Mouse (Mus musculus): ENCODE results near the gene Rab10. TPM values are rescaled to one million over a fixed set of nuclear protein-coding genes. Genes with fewer than 3 reads are reported as not detected.

Rab10 gene
- 72.3 and 87.7 TPM in 2 replicates for polyA plus RNA-seq (2016; fragmentation: Nextera tagmentation; extraction: Ambion mirVana)

- peak; percentile 99 for DNase-seq (ENCODE audit: low spot score)
- Histone ChIP-seq H3K9me3 (no peaks in the 10 kb centered on the region), H3K4me1 (peaks cover 11% of the 10 kb centered on the region), H3K27ac (peak within 1 kb of the TSS; percentile 98), H3K36me3 (no peaks in the 10 kb centered on the region), H3K27me3 (ENCODE audit: insufficient read depth, poor library complexity, severe bottlenecking) (no peaks in the 10 kb centered on the region), H3K4me3 (peak within 1 kb of the TSS; percentile 77)
- under 1% methylated on average over 99 of the region's 111 CpGs for WGBS
Measured at GRCm38 (mm10) chr12:3309391-3310320, at the start of gene Rab10. Rab10 (minus strand) TSS chr12:3309969.

DNA sequence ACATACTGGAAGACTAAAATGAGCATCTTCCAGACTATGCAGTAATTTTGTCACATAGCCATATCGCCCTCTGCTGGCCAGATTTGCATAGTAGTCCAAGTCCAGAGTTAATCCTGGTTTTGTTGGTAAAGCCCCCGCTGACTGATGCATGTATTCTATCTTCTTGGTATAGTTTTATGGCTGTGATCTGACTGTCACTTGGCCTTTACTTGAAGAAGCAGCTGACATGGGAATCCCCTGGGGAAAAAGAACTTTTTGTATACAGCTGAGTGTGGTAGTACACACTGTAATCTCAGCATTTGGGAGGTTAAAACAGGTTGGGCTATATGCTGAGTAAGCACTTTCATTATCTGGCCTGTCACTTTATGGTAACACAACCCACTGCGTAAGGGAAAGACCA lies 49.5 kb upstream of the Rab10 start:
- Histone ChIP-seq H3K27ac (no peak overlapping the region), H3K27me3 (ENCODE audit: insufficient read depth, poor library complexity, severe bottlenecking) (no peaks in the 10 kb centered on the region), H3K9me3 (no peaks in the 10 kb centered on the region), H3K4me1 (no peaks in the 10 kb centered on the region), H3K36me3 (no peaks in the 10 kb centered on the region), H3K4me3 (no peak overlapping the region)
- 25% methylated on average over 3 of the region's 3 CpGs for WGBS
- no peak for DNase-seq (ENCODE audit: low spot score)

DNA sequence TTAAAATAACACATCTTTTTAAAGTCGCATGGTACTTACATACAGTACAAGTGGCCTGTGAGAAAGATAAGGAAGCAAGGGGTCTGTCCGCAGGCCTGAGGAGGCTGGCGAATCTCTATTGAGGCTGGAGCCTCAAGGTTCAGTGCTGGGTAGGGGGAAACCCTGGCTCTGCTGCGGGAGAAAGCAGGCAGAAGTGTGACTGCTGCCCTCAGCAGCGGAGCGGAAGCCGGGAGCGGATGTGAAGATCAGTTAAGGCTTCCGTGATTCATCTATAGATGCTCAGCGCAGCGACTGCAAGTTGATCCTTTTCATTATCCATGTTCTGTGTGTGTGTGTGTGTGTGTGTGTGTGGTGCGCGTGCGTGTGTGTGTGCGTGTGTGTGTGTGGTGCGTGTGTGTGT lies 47.1 kb upstream of the Rab10 start:
- Histone ChIP-seq H3K4me3 (peak overlapping the region; percentile 44), H3K36me3 (no peaks in the 10 kb centered on the region), H3K27me3 (ENCODE audit: insufficient read depth, poor library complexity, severe bottlenecking) (no peaks in the 10 kb centered on the region), H3K9me3 (no peaks in the 10 kb centered on the region), H3K4me1 (no peaks in the 10 kb centered on the region), H3K27ac (no peak overlapping the region)
- no peak for DNase-seq (ENCODE audit: low spot score)
- 46% methylated on average over 16 of the region's 16 CpGs for WGBS

DNA sequence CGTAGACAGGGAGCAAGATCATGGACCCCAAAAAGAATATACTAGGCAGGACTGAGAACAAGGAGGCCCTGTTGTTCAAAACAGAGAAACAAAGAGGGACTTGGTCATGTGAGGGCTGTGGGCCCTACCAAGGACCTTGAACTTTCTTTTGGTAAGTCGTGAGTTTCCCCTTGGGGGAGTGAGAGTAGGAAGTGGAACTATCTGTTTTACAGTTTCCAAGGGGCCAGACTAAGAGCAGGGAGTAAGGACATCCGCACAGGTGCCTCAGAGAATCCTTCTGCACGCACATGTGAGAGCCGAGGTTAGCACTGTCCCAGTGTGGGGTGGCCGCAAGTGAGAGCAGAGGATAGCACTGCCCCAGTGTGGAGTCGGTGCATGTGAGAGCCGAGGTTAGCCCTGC lies 45.3 kb upstream of the Rab10 start:
- H3K27ac ChIP-seq: no peak overlapping the region
- H3K9me3 ChIP-seq: no peaks in the 10 kb centered on the region
- no peak for DNase-seq (ENCODE audit: low spot score)
- no peaks in the 10 kb centered on the region for H3K27me3 ChIP-seq (ENCODE audit: insufficient read depth, poor library complexity, severe bottlenecking)
- no peaks in the 10 kb centered on the region for H3K36me3 ChIP-seq
- no peaks in the 10 kb centered on the region for H3K4me1 ChIP-seq
- WGBS: 81% methylated on average over 8 of the region's 8 CpGs
- no peak overlapping the region for H3K4me3 ChIP-seq

DNA sequence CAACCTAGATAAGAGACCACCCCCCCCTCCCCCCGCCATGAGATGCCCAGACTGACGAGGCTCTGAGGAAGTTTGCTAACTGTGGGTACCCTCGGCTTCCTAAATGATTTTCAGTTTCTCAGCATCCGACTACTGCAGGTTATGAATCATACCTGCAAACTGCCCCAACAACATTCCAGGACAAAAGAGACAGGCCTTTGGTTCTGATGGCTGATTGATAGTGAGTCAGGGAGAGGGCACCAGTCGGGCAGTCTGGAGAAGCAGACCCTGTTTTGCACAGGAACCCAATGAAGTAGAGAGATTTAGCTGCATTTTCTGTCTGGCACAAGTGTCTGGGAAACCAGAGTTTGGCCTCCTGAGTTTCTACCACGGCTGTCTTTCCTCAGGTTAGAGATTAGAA lies 42.4 kb upstream of the Rab10 start:
- no peak overlapping the region for H3K4me3 ChIP-seq
- H3K36me3 ChIP-seq: no peaks in the 10 kb centered on the region
- H3K4me1 ChIP-seq: no peaks in the 10 kb centered on the region
- no peak for DNase-seq (ENCODE audit: low spot score)
- 84% methylated on average over 6 of the region's 6 CpGs for WGBS
- no peak overlapping the region for H3K27ac ChIP-seq
- no peaks in the 10 kb centered on the region for H3K9me3 ChIP-seq
- H3K27me3 ChIP-seq (ENCODE audit: insufficient read depth, poor library complexity, severe bottlenecking): no peaks in the 10 kb centered on the region

- H3K27me3 ChIP-seq (ENCODE audit: insufficient read depth, poor library complexity, severe bottlenecking): no peaks in the 10 kb centered on the region
- H3K36me3 ChIP-seq: no peaks in the 10 kb centered on the region
- no peak for DNase-seq (ENCODE audit: low spot score)
- 74% methylated on average over 5 of the region's 5 CpGs for WGBS
- H3K27ac ChIP-seq: no peak overlapping the region
- no peaks in the 10 kb centered on the region for H3K9me3 ChIP-seq
- H3K4me3 ChIP-seq: no peak overlapping the region
- H3K4me1 ChIP-seq: no peaks in the 10 kb centered on the region
Measured at GRCm38 (mm10) chr12:3350136-3350535, 40.4 kb upstream of the Rab10 start.

DNA sequence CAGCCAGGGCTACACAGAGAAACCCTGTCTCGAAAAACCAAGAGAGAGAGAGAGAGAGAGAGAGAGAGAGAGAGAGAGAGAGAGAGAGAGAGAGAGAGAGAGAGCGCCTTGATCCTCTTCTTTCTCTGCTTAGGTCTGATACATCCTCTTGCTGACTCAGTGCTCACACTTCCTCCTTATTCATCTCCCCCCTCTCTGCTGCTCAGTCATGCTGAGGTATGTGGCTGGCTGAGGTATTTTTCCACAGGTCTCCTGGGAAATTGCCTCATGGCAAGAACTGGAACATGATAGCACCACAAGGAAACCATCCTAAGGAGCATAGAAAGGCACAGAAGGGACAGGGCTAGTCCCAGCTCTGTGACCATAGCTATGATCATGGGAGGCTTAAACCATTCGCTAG lies 39.6 kb upstream of the Rab10 start:
- no peaks in the 10 kb centered on the region for H3K4me1 ChIP-seq
- H3K36me3 ChIP-seq: no peaks in the 10 kb centered on the region
- no peak overlapping the region for H3K27ac ChIP-seq
- no peak for DNase-seq (ENCODE audit: low spot score)
- no peaks in the 10 kb centered on the region for H3K9me3 ChIP-seq
- H3K27me3 ChIP-seq (ENCODE audit: insufficient read depth, poor library complexity, severe bottlenecking): no peaks in the 10 kb centered on the region
- WGBS: 83% methylated on average over 2 of the region's 3 CpGs
- no peak overlapping the region for H3K4me3 ChIP-seq

GRCm38 (mm10) chr12:3347682-3348081 lies 37.9 kb upstream of the Rab10 start:
- no peak overlapping the region for H3K27ac ChIP-seq
- H3K36me3 ChIP-seq: no peaks in the 10 kb centered on the region
- no peaks in the 10 kb centered on the region for H3K9me3 ChIP-seq
- H3K4me1 ChIP-seq: no peaks in the 10 kb centered on the region
- no peaks in the 10 kb centered on the region for H3K27me3 ChIP-seq (ENCODE audit: insufficient read depth, poor library complexity, severe bottlenecking)
- no peak overlapping the region for H3K4me3 ChIP-seq
- DNase-seq (ENCODE audit: low spot score): no peak

DNA sequence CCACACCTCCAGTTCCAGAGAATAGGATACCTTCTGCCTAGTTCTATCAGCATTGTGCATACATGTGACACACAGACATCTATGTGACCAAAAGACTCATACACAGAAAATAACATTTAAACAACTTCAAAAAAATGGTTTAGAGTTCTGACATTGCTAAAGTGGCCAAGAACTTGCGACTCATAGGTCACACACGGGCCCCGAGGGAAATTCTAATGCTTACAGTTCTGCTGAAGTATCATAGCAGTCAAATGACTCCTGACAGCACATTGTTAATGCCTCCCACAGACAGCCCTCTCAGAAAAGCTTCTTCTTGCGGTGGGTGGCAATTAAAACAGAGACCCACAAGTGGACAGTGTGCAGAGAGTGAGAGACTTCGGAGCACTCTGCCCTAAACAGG lies 35.3 kb upstream of the Rab10 start:
- Histone ChIP-seq H3K4me1 (no peaks in the 10 kb centered on the region), H3K36me3 (no peaks in the 10 kb centered on the region), H3K9me3 (no peaks in the 10 kb centered on the region), H3K4me3 (no peak overlapping the region), H3K27me3 (ENCODE audit: insufficient read depth, poor library complexity, severe bottlenecking) (no peaks in the 10 kb centered on the region), H3K27ac (no peak overlapping the region)
- WGBS: 81% methylated on average over 5 of the region's 5 CpGs
- DNase-seq (ENCODE audit: low spot score): no peak

DNA sequence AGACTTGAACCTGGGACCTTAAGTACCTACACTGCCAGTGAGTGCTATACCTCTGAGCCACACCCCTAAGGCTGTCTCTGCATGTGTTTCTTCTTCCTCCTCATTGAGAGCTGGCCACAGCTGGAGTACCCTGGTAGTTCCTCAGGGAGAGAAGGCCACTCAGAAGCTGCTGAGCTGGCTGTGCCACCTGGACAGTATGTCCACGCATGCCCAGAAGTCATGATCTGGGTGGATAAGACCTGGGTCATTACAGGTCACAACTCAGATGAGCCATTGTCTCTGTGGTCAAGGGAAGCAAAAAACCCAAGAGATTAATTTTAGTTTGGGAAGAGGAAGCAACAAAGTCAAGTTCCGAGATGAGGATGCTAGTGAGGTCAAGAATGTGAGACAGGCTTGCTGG lies 34.4 kb upstream of the Rab10 start:
- H3K4me3 ChIP-seq: no peak overlapping the region
- H3K36me3 ChIP-seq: no peaks in the 10 kb centered on the region
- no peak for DNase-seq (ENCODE audit: low spot score)
- WGBS: 79% methylated on average over 2 of the region's 2 CpGs
- no peaks in the 10 kb centered on the region for H3K27me3 ChIP-seq (ENCODE audit: insufficient read depth, poor library complexity, severe bottlenecking)
- no peaks in the 10 kb centered on the region for H3K4me1 ChIP-seq
- H3K9me3 ChIP-seq: no peaks in the 10 kb centered on the region
- H3K27ac ChIP-seq: no peak overlapping the region

DNA sequence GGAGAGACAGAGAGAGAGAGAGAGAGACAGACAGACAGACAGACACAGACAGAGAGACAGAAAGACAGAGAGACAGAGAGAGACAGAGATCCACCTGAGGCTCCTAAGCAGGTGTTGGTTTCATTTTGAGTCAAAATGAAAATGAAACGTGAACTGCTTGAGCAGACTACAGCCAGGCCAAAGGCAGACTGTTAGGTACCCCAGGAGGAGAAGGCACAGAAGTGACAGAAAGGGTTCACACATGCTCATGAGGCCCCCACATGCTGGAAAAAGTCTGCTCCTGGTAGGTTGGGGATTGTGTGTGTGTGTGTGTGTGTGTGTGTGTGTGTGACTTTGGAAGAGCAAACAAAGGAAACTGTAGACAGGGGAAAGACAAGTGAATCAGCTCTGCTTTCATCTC lies 29.2 kb upstream of the Rab10 start:
- Histone ChIP-seq H3K27ac (no peak overlapping the region), H3K36me3 (no peaks in the 10 kb centered on the region), H3K9me3 (no peaks in the 10 kb centered on the region), H3K4me3 (no peak overlapping the region), H3K27me3 (ENCODE audit: insufficient read depth, poor library complexity, severe bottlenecking) (no peaks in the 10 kb centered on the region), H3K4me1 (no peaks in the 10 kb centered on the region)
- DNase-seq (ENCODE audit: low spot score): no peak
- WGBS: 68% methylated on average over 1 of the region's 1 CpGs

GRCm38 (mm10) chr12:3329677-3330076 lies 19.9 kb upstream of the Rab10 start:
- H3K27me3 ChIP-seq (ENCODE audit: insufficient read depth, poor library complexity, severe bottlenecking): no peaks in the 10 kb centered on the region
- H3K27ac ChIP-seq: no peak overlapping the region
- no peak for DNase-seq (ENCODE audit: low spot score)
- H3K36me3 ChIP-seq: no peaks in the 10 kb centered on the region
- 79% methylated on average over 4 of the region's 4 CpGs for WGBS
- no peaks in the 10 kb centered on the region; the same call in 1 of the 2 replicates for H3K9me3 ChIP-seq
- no peaks in the 10 kb centered on the region for H3K4me1 ChIP-seq
- H3K4me3 ChIP-seq: no peak overlapping the region

GRCm38 (mm10) chr12:3325232-3325631 lies 15.5 kb upstream of the Rab10 start:
- H3K36me3 ChIP-seq: no peaks in the 10 kb centered on the region
- H3K4me3 ChIP-seq: no peak overlapping the region
- 71% methylated on average over 2 of the region's 2 CpGs for WGBS
- no peaks in the 10 kb centered on the region; the same call in 1 of the 2 replicates for H3K9me3 ChIP-seq
- H3K4me1 ChIP-seq: no peaks in the 10 kb centered on the region
- no peak for DNase-seq (ENCODE audit: low spot score)
- H3K27ac ChIP-seq: no peak overlapping the region
- H3K27me3 ChIP-seq (ENCODE audit: insufficient read depth, poor library complexity, severe bottlenecking): no peaks in the 10 kb centered on the region

DNA sequence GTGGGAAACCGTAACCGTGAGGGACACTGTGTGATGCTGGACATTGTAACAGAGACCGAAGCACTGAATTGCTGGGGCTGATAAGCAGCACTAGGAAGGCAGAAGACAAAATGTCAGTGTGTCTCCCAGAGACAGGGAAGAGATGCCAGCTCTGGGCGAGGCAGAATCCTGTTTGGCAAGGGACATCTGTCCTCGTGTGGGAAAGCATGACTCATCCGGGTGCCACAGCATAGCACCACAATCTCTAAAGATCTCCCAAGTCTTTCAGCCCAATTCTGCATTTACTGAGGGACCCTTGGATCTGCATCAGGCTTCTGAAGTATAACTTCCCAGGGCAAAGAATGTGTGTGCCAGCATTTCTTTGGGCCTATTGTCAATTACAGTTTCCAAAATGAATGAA lies 13.5 kb upstream of the Rab10 start:
- no peaks in the 10 kb centered on the region for H3K9me3 ChIP-seq
- H3K27ac ChIP-seq: no peak overlapping the region
- no peak overlapping the region for H3K4me3 ChIP-seq
- 63% methylated on average over 6 of the region's 6 CpGs for WGBS
- H3K4me1 ChIP-seq: no peaks in the 10 kb centered on the region
- DNase-seq (ENCODE audit: low spot score): no peak
- H3K36me3 ChIP-seq: no peaks in the 10 kb centered on the region
- H3K27me3 ChIP-seq (ENCODE audit: insufficient read depth, poor library complexity, severe bottlenecking): no peaks in the 10 kb centered on the region

Measured in heart, embryonic 10.5 days (tissue).